Mouse (Mus musculus) neural tube, embryonic 13.5 days (tissue): Measurements from ENCODE around the gene Lta. TPM values are rescaled to one million over a fixed set of nuclear protein-coding genes. Genes with fewer than 3 reads are reported as not detected.

Source experiments
- ATAC-seq: fragments of 200-750 bp; cut with Nextera tagmentation; 2 replicates; pipeline ENCODE4 v1.8.0; 2017; ENCODE audit warnings: low read depth, mild to moderate bottlenecking, moderate TSS enrichment, moderate library complexity
- H3K27ac ChIP-seq: fragments of 300-500 bp; sonication (generic); replicated peaks from 2 replicates; pipeline ENCODE4 v1.5.1; 2015; ENCODE audit warnings: moderate library complexity, mild to moderate bottlenecking, inconsistent platforms
- H3K27me3 ChIP-seq: fragments of 300-500 bp; sonication (generic); 2 replicates; pipeline ENCODE4 v1.6.1; 2015; ENCODE audit warnings: mild to moderate bottlenecking, inconsistent platforms
- H3K36me3 ChIP-seq: fragments of 300-500 bp; sonication (generic); 2 replicates; pipeline ENCODE4 v1.6.1; 2015; ENCODE audit warnings: mild to moderate bottlenecking, inconsistent platforms
- H3K4me1 ChIP-seq: fragments of 300-500 bp; sonication (generic); replicated peaks from 2 replicates; pipeline ENCODE4 v1.6.1; 2015; ENCODE audit warnings: inconsistent platforms
- H3K4me2 ChIP-seq: fragments of 300-500 bp; sonication (generic); 2 replicates; pipeline ENCODE4 v1.6.1; 2015; ENCODE audit warnings: inconsistent platforms, mild to moderate bottlenecking, moderate library complexity
- H3K4me3 ChIP-seq: fragments of 300-500 bp; sonication (generic); 2 replicates; pipeline ENCODE4 v1.5.1; 2015; ENCODE audit warnings: mild to moderate bottlenecking, inconsistent platforms
- H3K9ac ChIP-seq: fragments of 300-500 bp; sonication (generic); 2 replicates; pipeline ENCODE4 v1.6.1; 2015; ENCODE audit warnings: moderate library complexity, mild to moderate bottlenecking, inconsistent platforms
- H3K9me3 ChIP-seq: fragments of 300-500 bp; sonication (generic); 2 replicates; pipeline ENCODE4 v1.6.1; 2016; ENCODE audit warnings: inconsistent platforms
- WGBS: fragments of 180-500 bp; shearing (Covaris S2); methylation state at CpG from one replicate; pipeline ENCODE4 v1.1.7; 2015; 5-methylcytosine and 5-hydroxymethylcytosine counted together
- polyA plus RNA-seq: library from polyadenylated mRNA; unstranded; fragments of >200 nt; fragmentation: Nextera tagmentation; extraction: Ambion mirVana; gene quantifications from 2 replicates; pipeline ENCODE4 v1.2.1, GENCODE M21; 2015

The Lta gene
- polyA plus RNA-seq, 1 experiment from 2014 or later, result 0.42 TPM

- Histone ChIP-seq H3K27ac (no peak within 1 kb of the TSS), H3K4me1 (no peaks in the 10 kb centered on the region), H3K27me3 (no peaks in the 10 kb centered on the region), H3K9me3 (no peaks in the 10 kb centered on the region), H3K9ac (no peak within 1 kb of the TSS), H3K4me2 (no peak within 1 kb of the TSS), H3K4me3 (no peak within 1 kb of the TSS), H3K36me3 (peaks cover 42% of the 10 kb centered on the region)
- WGBS, result 81% methylated on average over 28 of the region's 28 CpGs
- no peak for ATAC-seq
Measured at GRCm38 (mm10) chr17:35220156-35220952, 15.2 kb upstream of the Lta start, which contains the start of gene Gm16181. TSS of gene Gm16181 (plus strand) at chr17:35220834.

- 86% methylated on average over 6 of the region's 6 CpGs for WGBS
- no peaks in the 10 kb centered on the region for H3K4me1 ChIP-seq
- no peak overlapping the region for H3K4me3 ChIP-seq
- no peaks in the 10 kb centered on the region for H3K27me3 ChIP-seq
- H3K9ac ChIP-seq, result no peak overlapping the region
- no peak overlapping the region for H3K27ac ChIP-seq
- ATAC-seq, result no peak
- no peaks in the 10 kb centered on the region for H3K9me3 ChIP-seq
- no peak overlapping the region for H3K4me2 ChIP-seq
- H3K36me3 ChIP-seq, result peaks cover 36% of the 10 kb centered on the region
Measured at GRCm38 (mm10) chr17:35219601-35220041, 14.5 kb upstream of the Lta start.

DNA sequence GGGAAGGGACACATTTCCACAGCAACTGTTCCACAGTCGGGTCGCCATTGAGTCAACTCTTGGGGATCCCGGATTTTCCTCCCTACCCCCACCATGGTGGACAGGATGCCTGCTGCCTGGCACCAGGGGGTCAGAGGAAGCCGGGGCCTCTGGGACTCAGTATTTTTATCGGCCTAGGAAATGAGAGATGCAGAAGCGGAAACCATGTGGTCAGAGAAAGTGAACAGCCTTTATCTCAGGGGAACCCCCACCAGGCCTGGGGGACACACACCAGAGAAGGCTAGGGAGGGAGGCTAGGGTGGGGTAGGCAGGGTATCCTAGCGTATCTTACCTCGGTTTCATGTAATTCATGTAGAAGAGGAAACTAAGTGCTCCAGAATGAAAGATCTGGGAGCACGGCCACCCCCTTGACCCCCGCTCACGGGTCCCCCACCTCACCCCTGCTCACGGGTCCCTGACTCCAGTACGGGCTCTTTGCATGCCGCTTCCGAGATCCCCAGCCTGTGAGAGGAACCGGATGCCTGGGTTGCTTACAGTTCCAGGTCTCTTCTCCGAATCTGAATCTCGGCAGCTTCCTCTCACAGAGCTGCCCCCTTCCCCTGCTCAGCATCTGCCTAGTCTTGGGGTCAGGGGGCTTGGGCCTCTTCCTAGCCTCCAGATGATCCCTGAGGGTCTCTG is 13.5 kb upstream of the Lta start:
- Histone ChIP-seq H3K9ac (no peak overlapping the region), H3K9me3 (no peaks in the 10 kb centered on the region), H3K36me3 (peaks cover 36% of the 10 kb centered on the region), H3K4me2 (no peak overlapping the region), H3K4me1 (no peaks in the 10 kb centered on the region), H3K27me3 (no peaks in the 10 kb centered on the region), H3K4me3 (no peak overlapping the region), H3K27ac (no peak overlapping the region)
- no peak for ATAC-seq
- 86% methylated on average over 18 of the region's 18 CpGs for WGBS

DNA sequence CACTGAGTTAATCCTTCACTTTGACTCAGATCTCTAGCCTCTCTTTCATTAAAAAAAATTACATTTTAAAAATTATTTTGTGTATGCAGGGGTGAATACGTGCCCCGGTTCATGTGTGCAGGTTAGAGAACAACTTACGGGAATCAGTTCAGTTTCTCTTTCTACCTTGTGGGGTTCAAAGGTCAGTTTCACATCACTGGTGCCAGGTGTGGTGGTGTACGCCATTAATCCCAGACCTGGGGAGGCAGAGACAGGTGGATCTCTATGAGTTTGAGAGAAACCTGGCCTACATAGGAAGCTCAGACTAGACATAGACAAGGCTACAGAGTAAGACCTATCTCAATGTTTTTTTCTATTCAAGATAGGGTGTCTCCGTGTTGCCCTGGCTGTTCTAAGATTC is 7.9 kb upstream of the Lta start:
- Histone ChIP-seq H3K27me3 (no peaks in the 10 kb centered on the region), H3K4me3 (no peak overlapping the region), H3K27ac (no peak overlapping the region), H3K9ac (no peak overlapping the region), H3K4me1 (no peaks in the 10 kb centered on the region), H3K4me2 (no peak overlapping the region), H3K9me3 (no peaks in the 10 kb centered on the region), H3K36me3 (no peaks in the 10 kb centered on the region)
- WGBS, result 92% methylated on average over 5 of the region's 5 CpGs
- ATAC-seq, result no peak

DNA sequence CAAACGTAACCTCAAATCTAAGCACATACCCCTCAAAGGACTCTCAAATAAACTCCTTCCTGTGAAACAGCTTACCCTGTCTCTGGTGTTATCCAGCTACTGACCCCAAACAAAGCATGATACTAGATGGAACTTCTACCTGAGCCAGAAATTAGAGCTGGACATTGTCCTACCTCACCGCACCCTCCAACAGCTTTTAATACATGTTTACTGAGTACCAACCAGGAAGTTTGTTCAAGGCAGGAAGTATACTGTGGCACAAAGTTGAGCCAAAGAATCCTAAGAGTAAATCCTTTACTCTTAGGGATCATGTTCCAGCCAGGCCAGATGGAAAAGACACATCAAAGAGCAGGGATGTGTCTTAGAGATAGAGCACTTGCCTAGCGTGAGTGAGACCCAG is 5.4 kb upstream of the Lta start:
- H3K9ac ChIP-seq, result no peak overlapping the region
- no peak for ATAC-seq
- H3K27ac ChIP-seq, result no peak overlapping the region
- H3K27me3 ChIP-seq, result no peaks in the 10 kb centered on the region
- WGBS, result 76% methylated on average over 3 of the region's 3 CpGs
- no peaks in the 10 kb centered on the region for H3K4me1 ChIP-seq
- no peak overlapping the region for H3K4me3 ChIP-seq
- H3K4me2 ChIP-seq, result no peak overlapping the region
- H3K36me3 ChIP-seq, result no peaks in the 10 kb centered on the region
- H3K9me3 ChIP-seq, result no peaks in the 10 kb centered on the region

- Histone ChIP-seq H3K4me1 (no peaks in the 10 kb centered on the region), H3K27ac (no peak overlapping the region), H3K9ac (no peak overlapping the region), H3K36me3 (no peaks in the 10 kb centered on the region), H3K9me3 (no peaks in the 10 kb centered on the region), H3K4me2 (no peak overlapping the region), H3K27me3 (peaks cover 6% of the 10 kb centered on the region; the same call in 1 of the 2 replicates), H3K4me3 (no peak overlapping the region)
- WGBS, result 79% methylated on average over 12 of the region's 12 CpGs
- ATAC-seq, result no peak
Measured at GRCm38 (mm10) chr17:35209785-35210535, 4.8 kb upstream of the Lta start.

GRCm38 (mm10) chr17:35205380-35205769 is 224 bp upstream of the Lta start:
- Histone ChIP-seq H3K36me3 (no peaks in the 10 kb centered on the region), H3K9me3 (no peaks in the 10 kb centered on the region), H3K27me3 (peaks cover 45% of the 10 kb centered on the region), H3K4me2 (no peak overlapping the region), H3K9ac (peak overlapping the region; percentile 14; the same call in 1 of the 2 replicates), H3K4me1 (no peaks in the 10 kb centered on the region), H3K4me3 (no peak overlapping the region), H3K27ac (no peak overlapping the region)
- no peak for ATAC-seq
- WGBS, result 60% methylated on average over 10 of the region's 10 CpGs

- Histone ChIP-seq H3K9ac (no peak overlapping the region), H3K4me3 (no peak overlapping the region), H3K9me3 (no peaks in the 10 kb centered on the region), H3K4me1 (no peaks in the 10 kb centered on the region), H3K27me3 (peaks cover 67% of the 10 kb centered on the region), H3K36me3 (no peaks in the 10 kb centered on the region), H3K27ac (no peak overlapping the region), H3K4me2 (no peak overlapping the region)
- no peak for ATAC-seq
- WGBS, result 81% methylated on average over 4 of the region's 4 CpGs
Measured at GRCm38 (mm10) chr17:35202442-35202841, 2.7 kb downstream of the Lta start.

- Histone ChIP-seq H3K9ac (no peak within 1 kb of the TSS), H3K27ac (no peak within 1 kb of the TSS), H3K4me1 (no peaks in the 10 kb centered on the region), H3K27me3 (peaks cover 72% of the 10 kb centered on the region), H3K36me3 (no peaks in the 10 kb centered on the region), H3K9me3 (no peaks in the 10 kb centered on the region), H3K4me3 (no peak within 1 kb of the TSS), H3K4me2 (no peak within 1 kb of the TSS)
- no peak for ATAC-seq
- 31% methylated on average over 13 of the region's 13 CpGs for WGBS
Measured at GRCm38 (mm10) chr17:35201787-35202186, 3.4 kb downstream of the Lta start, which contains the start of gene Tnf. TSS of gene Tnf (minus strand) at chr17:35202007.

- no peak overlapping the region for H3K9ac ChIP-seq
- H3K9me3 ChIP-seq, result no peaks in the 10 kb centered on the region
- no peak overlapping the region for H3K27ac ChIP-seq
- no peak for ATAC-seq
- H3K4me1 ChIP-seq, result peaks cover 2% of the 10 kb centered on the region
- no peaks in the 10 kb centered on the region for H3K36me3 ChIP-seq
- H3K4me3 ChIP-seq, result no peak overlapping the region
- peaks cover 79% of the 10 kb centered on the region for H3K27me3 ChIP-seq
- no peak overlapping the region for H3K4me2 ChIP-seq
- 71% methylated on average over 11 of the region's 11 CpGs for WGBS
Measured at GRCm38 (mm10) chr17:35201128-35201527, 4.0 kb downstream of the Lta start.

DNA sequence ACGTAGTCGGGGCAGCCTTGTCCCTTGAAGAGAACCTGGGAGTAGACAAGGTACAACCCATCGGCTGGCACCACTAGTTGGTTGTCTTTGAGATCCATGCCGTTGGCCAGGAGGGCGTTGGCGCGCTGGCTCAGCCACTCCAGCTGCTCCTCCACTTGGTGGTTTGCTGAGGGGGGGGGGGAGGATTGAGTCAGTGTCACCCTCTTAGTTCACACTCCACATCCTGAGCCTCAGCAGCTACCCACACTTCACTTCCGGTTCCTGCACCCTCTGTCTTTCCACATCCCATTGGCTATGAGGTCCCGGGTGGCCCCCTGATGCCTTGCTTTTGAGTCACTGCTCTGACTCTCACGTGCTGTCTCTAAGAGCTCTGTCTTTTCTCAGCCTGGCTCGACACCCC is 4.8 kb downstream of the Lta start:
- H3K4me1 ChIP-seq, result peaks cover 9% of the 10 kb centered on the region
- no peak overlapping the region for H3K4me3 ChIP-seq
- H3K27ac ChIP-seq, result no peak overlapping the region
- WGBS, result 91% methylated on average over 11 of the region's 11 CpGs
- H3K36me3 ChIP-seq, result no peaks in the 10 kb centered on the region
- peaks cover 85% of the 10 kb centered on the region for H3K27me3 ChIP-seq
- H3K9ac ChIP-seq, result no peak overlapping the region
- ATAC-seq, result no peak
- H3K9me3 ChIP-seq, result no peaks in the 10 kb centered on the region
- no peak overlapping the region for H3K4me2 ChIP-seq

DNA sequence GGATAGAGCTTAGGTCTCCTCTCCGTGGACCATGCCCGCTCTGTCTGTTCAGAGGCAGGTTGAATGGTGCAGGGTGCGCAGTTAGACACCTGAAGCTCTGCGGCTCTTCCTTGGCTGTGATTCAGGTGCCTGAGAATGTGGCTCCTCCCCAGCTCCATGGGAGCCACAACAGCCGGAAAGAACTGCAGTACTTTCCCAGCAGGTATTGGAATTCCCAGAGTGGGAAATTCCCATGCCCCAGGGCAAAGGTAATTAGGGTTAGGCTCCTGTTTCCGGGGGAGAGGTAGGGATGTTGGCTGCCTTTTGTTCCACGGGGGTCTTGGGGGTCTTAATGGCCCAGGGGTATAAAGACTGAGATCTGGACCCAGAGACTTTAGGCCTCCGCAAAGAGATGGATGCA is 6.2 kb downstream of the Lta start:
- no peak for ATAC-seq
- no peak overlapping the region for H3K9ac ChIP-seq
- peaks cover 19% of the 10 kb centered on the region for H3K4me1 ChIP-seq
- no peak overlapping the region for H3K4me2 ChIP-seq
- no peaks in the 10 kb centered on the region for H3K36me3 ChIP-seq
- H3K27me3 ChIP-seq, result peaks cover 86% of the 10 kb centered on the region
- no peak overlapping the region for H3K4me3 ChIP-seq
- H3K27ac ChIP-seq, result no peak overlapping the region
- WGBS, result 24% methylated on average over 8 of the region's 8 CpGs
- H3K9me3 ChIP-seq, result no peaks in the 10 kb centered on the region
